Mouse (Mus musculus) lung, embryonic 14.5 days (tissue): ENCODE data around the gene Vps37d. TPM values are rescaled to one million over a fixed set of nuclear protein-coding genes. Genes with fewer than 3 reads are reported as not detected.
"Not testable (repeated sequence)": the region's sequence is repeated elsewhere in the genome, so short reads cannot be mapped to it uniquely, and the experiment has no call there.

Experiments used
- ATAC-seq: fragments of 200-750 bp; cut with Nextera tagmentation; 2 replicates; pipeline ENCODE4 v1.8.0; 2017; ENCODE audit warnings: mild to moderate bottlenecking, moderate TSS enrichment, moderate library complexity; ENCODE audit not compliant: insufficient read depth
- DNase-seq: peaks from one replicate; pipeline ENCODE4 v3.0.0-alpha.2; 2015
- H3K27ac ChIP-seq: fragments of 300-500 bp; sonication (generic); 2 replicates; pipeline ENCODE4 v1.5.1; 2014; ENCODE audit warnings: low read depth, mild to moderate bottlenecking, moderate library complexity
- H3K27me3 ChIP-seq: fragments of 300-500 bp; sonication (generic); 2 replicates; pipeline ENCODE4 v1.6.1; 2014; ENCODE audit warnings: low read length, control low read depth; ENCODE audit not compliant: insufficient read depth
- H3K36me3 ChIP-seq: fragments of 300-500 bp; sonication (generic); 2 replicates; pipeline ENCODE4 v1.6.1; 2014; ENCODE audit warnings: control low read depth; ENCODE audit not compliant: insufficient read depth
- H3K4me1 ChIP-seq: fragments of 300-500 bp; sonication (generic); 2 replicates; pipeline ENCODE4 v1.6.1; 2014; ENCODE audit warnings: antibody characterized with exemption, control low read depth; ENCODE audit not compliant: insufficient read depth
- H3K4me2 ChIP-seq: fragments of 300-500 bp; sonication (generic); 2 replicates; pipeline ENCODE4 v1.6.1; 2014; ENCODE audit warnings: mild to moderate bottlenecking
- H3K4me3 ChIP-seq: fragments of 300-500 bp; sonication (generic); 2 replicates; pipeline ENCODE4 v1.5.1; 2014; ENCODE audit warnings: low read depth, low read length
- H3K9ac ChIP-seq: fragments of 300-500 bp; sonication (generic); 2 replicates; pipeline ENCODE4 v1.6.1; 2014
- H3K9me3 ChIP-seq: fragments of 300-500 bp; sonication (generic); 2 replicates; pipeline ENCODE4 v1.6.1; 2016; ENCODE audit warnings: low read depth, low read length, control low read depth
- CTCF ChIP-seq: IDR thresholded peaks from 2 replicates; pipeline ENCODE4 v1.5.1; 2016; ENCODE audit warnings: antibody characterized with exemption, low read depth
- WGBS: fragments of 180-500 bp; shearing (Covaris S2); extraction: QIAGEN DNeasy Blood & Tissue Kit; methylation state at CpG from one replicate; pipeline ENCODE4 v1.1.7; 2014; 5-methylcytosine and 5-hydroxymethylcytosine counted together
- polyA plus RNA-seq: library from polyadenylated mRNA; unstranded; fragments of >200 nt; fragmentation: Nextera tagmentation; extraction: Ambion mirVana; gene quantifications from 2 replicates; pipeline ENCODE4 v1.2.1, GENCODE M21; 2014

Vps37d gene
- polyA plus RNA-seq, 1 experiment from 2014 or later, result 7.1 TPM

- Histone ChIP-seq H3K9me3 (no peaks in the 10 kb centered on the region), H3K4me1 (0 out of 2 replicates have a peak, but pooled peaks cover 8% of the 10 kb centered on the region), H3K36me3 (peaks cover 29% of the 10 kb centered on the region), H3K27me3 (no peaks in the 10 kb centered on the region), H3K4me2 (peak overlapping the region; percentile 90), H3K27ac (no peak overlapping the region; the same call in 1 of the 2 replicates), H3K9ac (peak overlapping the region; percentile 81), H3K4me3 (peak overlapping the region; percentile 97)
- WGBS, result 0% methylated on average over 40 of the region's 40 CpGs
- no peak for TF ChIP-seq CTCF
- ATAC-seq (peak; percentile 57), DNase-seq (no peak)
Observed at GRCm38 (mm10) chr5:135064382-135064766, 13.7 kb downstream of the Vps37d start.

DNA sequence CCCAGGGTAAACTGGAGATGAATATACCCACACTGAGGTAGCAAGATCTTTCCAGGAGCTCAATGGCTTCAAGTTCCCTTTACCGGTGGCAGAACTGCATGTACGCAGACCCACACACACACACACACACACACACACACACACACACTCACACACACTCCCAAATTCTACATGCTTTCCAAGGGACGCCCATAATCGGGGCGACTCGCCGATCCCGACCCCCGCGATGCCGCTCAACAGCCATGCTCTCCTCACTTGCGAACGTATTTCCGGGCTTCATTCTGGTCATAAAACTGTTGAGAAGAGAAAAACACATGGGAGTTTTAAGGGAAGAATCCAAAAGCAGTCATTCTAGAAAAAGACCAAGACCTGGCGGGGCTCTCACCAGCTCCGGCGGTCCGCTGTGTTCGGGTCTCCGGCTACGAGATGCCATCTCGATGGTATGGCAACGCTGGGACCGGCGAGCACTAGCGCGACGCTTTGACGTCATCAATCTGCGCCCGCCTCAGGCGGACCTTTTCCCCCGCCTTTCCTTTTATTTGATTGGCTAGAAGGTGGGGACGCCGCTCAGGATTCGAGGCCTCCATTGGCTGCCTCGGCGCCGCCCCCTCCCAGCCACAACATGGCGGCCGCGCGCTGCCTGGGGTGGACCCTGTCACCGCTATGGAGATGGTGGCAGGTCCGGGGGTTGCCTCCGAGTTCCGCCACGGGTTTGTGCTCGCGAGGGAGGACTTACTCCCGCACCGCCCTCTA, 14.3 kb downstream of the Vps37d start, which contains the start of gene Dnajc30:
Gene Dnajc30, plus strand, starts transcription at position 574 of the 753 bp plus-strand sequence.
- no peak within 1 kb of the TSS; the same call in 1 of the 2 replicates for H3K27ac ChIP-seq
- peak; percentile 97 for ATAC-seq
- peak within 1 kb of the TSS; percentile 90 for H3K4me2 ChIP-seq
- peaks cover 35% of the 10 kb centered on the region for H3K36me3 ChIP-seq
- DNase-seq, result peak; percentile 100
- under 1% methylated on average over 52 of the region's 52 CpGs for WGBS
- H3K9me3 ChIP-seq, result no peaks in the 10 kb centered on the region
- no peak for TF ChIP-seq CTCF
- H3K27me3 ChIP-seq, result no peaks in the 10 kb centered on the region
- 0 out of 2 replicates have a peak, but pooled peaks cover 8% of the 10 kb centered on the region for H3K4me1 ChIP-seq
- H3K9ac ChIP-seq, result peak within 1 kb of the TSS; percentile 81
- H3K4me3 ChIP-seq, result peak within 1 kb of the TSS; percentile 97

GRCm38 (mm10) chr5:135053356-135053755, 24.7 kb downstream of the Vps37d start:
- Histone ChIP-seq H3K9me3 (no peaks in the 10 kb centered on the region), H3K36me3 (peaks cover 84% of the 10 kb centered on the region), H3K9ac (no peak overlapping the region), H3K27ac (no peak overlapping the region), H3K4me1 (no peaks in the 10 kb centered on the region), H3K4me2 (no peak overlapping the region), H3K27me3 (no peaks in the 10 kb centered on the region), H3K4me3 (no peak overlapping the region)
- WGBS, result 78% methylated on average over 12 of the region's 12 CpGs
- no peak for ATAC-seq
- TF ChIP-seq CTCF, result no peak
- DNase-seq, result no peak

- DNase-seq, ATAC-seq, H3K4me2 ChIP-seq, H3K9ac ChIP-seq, H3K27ac ChIP-seq, H3K4me3 ChIP-seq, H3K9me3 ChIP-seq, H3K27me3 ChIP-seq, H3K4me1 ChIP-seq: not testable (repeated sequence)
- peaks cover 72% of the 10 kb centered on the region for H3K36me3 ChIP-seq
- 91% methylated on average over 6 of the region's 6 CpGs for WGBS
Observed at GRCm38 (mm10) chr5:135049268-135049667, 28.8 kb downstream of the Vps37d start.

DNA sequence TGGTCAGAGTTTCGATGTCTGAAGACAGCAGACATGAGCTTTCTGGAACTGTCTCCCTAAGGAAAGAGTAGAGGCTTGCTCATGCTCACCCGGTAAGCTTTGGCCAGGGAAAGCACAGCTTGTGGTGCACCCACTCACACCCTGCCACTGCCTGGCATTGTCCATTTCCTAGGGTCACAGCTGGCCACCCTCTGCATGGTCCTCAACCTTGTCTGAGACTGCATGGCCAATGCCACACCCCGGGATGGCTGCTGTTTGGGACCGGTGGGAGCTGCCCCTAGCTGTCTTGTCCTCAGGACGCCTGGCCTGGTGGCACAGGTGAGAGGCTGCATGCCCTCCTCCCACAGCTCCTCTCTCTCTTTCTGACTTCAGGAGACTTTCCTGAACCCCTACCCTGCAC, 29.5 kb downstream of the Vps37d start:
- TF ChIP-seq CTCF, result no peak
- ATAC-seq (no peak), DNase-seq (no peak)
- no peaks in the 10 kb centered on the region for H3K9me3 ChIP-seq
- no peaks in the 10 kb centered on the region for H3K4me1 ChIP-seq
- H3K4me2 ChIP-seq, result no peak overlapping the region
- H3K4me3 ChIP-seq, result no peak overlapping the region
- peaks cover 67% of the 10 kb centered on the region for H3K36me3 ChIP-seq
- no peak overlapping the region for H3K27ac ChIP-seq
- WGBS, result 85% methylated on average over 5 of the region's 5 CpGs
- no peak overlapping the region for H3K9ac ChIP-seq
- H3K27me3 ChIP-seq, result no peaks in the 10 kb centered on the region

- H3K27ac ChIP-seq, result no peak overlapping the region
- H3K36me3 ChIP-seq, result peaks cover 52% of the 10 kb centered on the region
Observed at GRCm38 (mm10) chr5:135044575-135044974, 33.5 kb downstream of the Vps37d start.

GRCm38 (mm10) chr5:135042105-135042788, 35.8 kb downstream of the Vps37d start:
- WGBS, result 54% methylated on average over 19 of the region's 21 CpGs
- ATAC-seq (no peak; the same call in 1 of the 2 replicates), DNase-seq (no peak)
- no peak for TF ChIP-seq CTCF
- no peak overlapping the region for H3K27ac ChIP-seq
- H3K9me3 ChIP-seq, result no peaks in the 10 kb centered on the region
- no peaks in the 10 kb centered on the region for H3K27me3 ChIP-seq
- no peak overlapping the region for H3K4me2 ChIP-seq
- no peak overlapping the region for H3K9ac ChIP-seq
- H3K4me1 ChIP-seq, result no peaks in the 10 kb centered on the region
- H3K4me3 ChIP-seq, result no peak overlapping the region
- peaks cover 44% of the 10 kb centered on the region for H3K36me3 ChIP-seq

More at GRCm38 (mm10) chr5:135044575-135044974, 33.5 kb downstream of the Vps37d start:
- H3K4me1 ChIP-seq, result no peaks in the 10 kb centered on the region
- no peak for ATAC-seq
- 88% methylated on average over 3 of the region's 3 CpGs for WGBS
- no peaks in the 10 kb centered on the region for H3K27me3 ChIP-seq
- no peak for TF ChIP-seq CTCF
- H3K4me3 ChIP-seq, result no peak overlapping the region
- H3K9ac ChIP-seq, result no peak overlapping the region
- no peak for DNase-seq
- H3K4me2 ChIP-seq, result no peak overlapping the region
- no peaks in the 10 kb centered on the region for H3K9me3 ChIP-seq
